Mouse (Mus musculus) thymus, postnatal 36 days (tissue): ENCODE results near the gene Spin1.
"Not testable (repeated sequence)": the region's sequence is repeated elsewhere in the genome, so short reads cannot be mapped to it uniquely, and the experiment has no call there.

ENCODE experiments used
- DNase-seq, 2 experiments: peaks; one replicate each; pipeline ENCODE4 v3.0.0; 2022; ENCODE audit warnings: mixed read lengths in 2 of 2

Gene Spin1

GRCm38 (mm10) chr13:51100233-51101015 lies at the start of gene Spin1:
Spin1 (plus strand) TSS chr13:51100880.
- peak; percentile 89 for DNase-seq

- DNase-seq, result no peak
Observed at GRCm38 (mm10) chr13:51051016-51051415, 49.7 kb upstream of the Spin1 start.

- DNase-seq, result no peak
Observed at GRCm38 (mm10) chr13:51052408-51052807, 48.3 kb upstream of the Spin1 start.

- DNase-seq, result no peak
Observed at GRCm38 (mm10) chr13:51063024-51063423, 37.7 kb upstream of the Spin1 start.

- no peak for DNase-seq
Observed at GRCm38 (mm10) chr13:51063721-51064120, 37.0 kb upstream of the Spin1 start.

- no peak for DNase-seq
Observed at GRCm38 (mm10) chr13:51064429-51064828, 36.3 kb upstream of the Spin1 start.

GRCm38 (mm10) chr13:51071063-51071680 lies 29.5 kb upstream of the Spin1 start:
- no peak for DNase-seq

- DNase-seq, result no peak
Observed at GRCm38 (mm10) chr13:51071763-51072276, 28.9 kb upstream of the Spin1 start.

GRCm38 (mm10) chr13:51072917-51073843 lies 27.5 kb upstream of the Spin1 start:
- DNase-seq, result no peak

- DNase-seq, result no peak
Observed at GRCm38 (mm10) chr13:51074081-51074680, 26.5 kb upstream of the Spin1 start.

GRCm38 (mm10) chr13:51076191-51076590 lies 24.5 kb upstream of the Spin1 start:
- not testable (repeated sequence) for DNase-seq

GRCm38 (mm10) chr13:51078586-51078985 lies 22.1 kb upstream of the Spin1 start:
- DNase-seq, result not testable (repeated sequence)

- DNase-seq, result no peak
Observed at GRCm38 (mm10) chr13:51080801-51081200, 19.9 kb upstream of the Spin1 start.

GRCm38 (mm10) chr13:51084241-51084640 lies 16.4 kb upstream of the Spin1 start:
- DNase-seq, result no peak

- no peak for DNase-seq
Observed at GRCm38 (mm10) chr13:51085941-51086340, 14.7 kb upstream of the Spin1 start.

- DNase-seq, result no peak
Observed at GRCm38 (mm10) chr13:51087253-51087652, 13.4 kb upstream of the Spin1 start.

GRCm38 (mm10) chr13:51088207-51088606 lies 12.5 kb upstream of the Spin1 start:
- DNase-seq, result no peak

GRCm38 (mm10) chr13:51089058-51089457 lies 11.6 kb upstream of the Spin1 start:
- no peak for DNase-seq

GRCm38 (mm10) chr13:51090105-51090661 lies 10.5 kb upstream of the Spin1 start:
- DNase-seq, result no peak

GRCm38 (mm10) chr13:51093430-51093829 lies 7.2 kb upstream of the Spin1 start:
- no peak for DNase-seq

GRCm38 (mm10) chr13:51094323-51095195 lies 6.1 kb upstream of the Spin1 start:
- DNase-seq, result no peak
